Mouse (Mus musculus): ENCODE data around the gene Jmjd6. TPM values are rescaled to one million over a fixed set of nuclear protein-coding genes. Genes with fewer than 3 reads are reported as not detected.
"Not testable (repeated sequence)": the region's sequence is repeated elsewhere in the genome, so short reads cannot be mapped to it uniquely, and the experiment has no call there.

Gene Jmjd6
- polyA plus RNA-seq, 1 experiment, result not detected

DNA sequence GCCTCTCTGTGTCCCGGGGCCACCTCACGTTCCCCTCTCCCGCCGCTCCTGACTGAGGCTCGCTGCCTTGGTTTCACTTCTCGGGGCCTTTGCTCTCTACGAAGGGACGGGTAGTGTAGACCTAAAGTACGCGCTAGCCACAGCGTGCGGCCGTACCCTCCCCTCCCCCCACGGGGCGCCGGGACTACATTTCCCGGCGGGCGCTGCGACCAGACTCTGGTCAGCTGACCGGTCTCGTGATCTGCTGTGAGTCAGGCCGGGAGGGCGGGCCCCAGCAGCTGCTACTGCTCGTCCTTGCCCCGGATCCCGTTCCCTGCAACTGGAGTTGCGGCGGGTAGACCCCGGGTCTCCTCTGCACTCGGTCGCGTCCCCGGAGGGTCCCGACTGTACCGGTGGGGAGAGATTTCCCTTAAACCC, 10.3 kb upstream of the Jmjd6 start:
- TF ChIP-seq POLR2A (IDR thresholded peaks at IDR 0.05; ENCODE audit: insufficient read depth, low read depth, low read length), result peak; percentile 86
- TF ChIP-seq CTCF (IDR thresholded peaks at IDR 0.05; ENCODE audit: insufficient read depth, low read depth, low read length), result no peak
- H3K4me3 ChIP-seq (ENCODE audit: insufficient read depth, low read depth, low read length), result peak overlapping the region; percentile 94
- WGBS, result under 1% methylated on average over 36 of the region's 36 CpGs
- H3K27ac ChIP-seq (ENCODE audit: insufficient read depth, low read depth, low read length), result peak overlapping the region; percentile 85
- H3K4me1 ChIP-seq (ENCODE audit: control insufficient read depth, insufficient read depth, low read length), result no peaks in the 10 kb centered on the region

DNA sequence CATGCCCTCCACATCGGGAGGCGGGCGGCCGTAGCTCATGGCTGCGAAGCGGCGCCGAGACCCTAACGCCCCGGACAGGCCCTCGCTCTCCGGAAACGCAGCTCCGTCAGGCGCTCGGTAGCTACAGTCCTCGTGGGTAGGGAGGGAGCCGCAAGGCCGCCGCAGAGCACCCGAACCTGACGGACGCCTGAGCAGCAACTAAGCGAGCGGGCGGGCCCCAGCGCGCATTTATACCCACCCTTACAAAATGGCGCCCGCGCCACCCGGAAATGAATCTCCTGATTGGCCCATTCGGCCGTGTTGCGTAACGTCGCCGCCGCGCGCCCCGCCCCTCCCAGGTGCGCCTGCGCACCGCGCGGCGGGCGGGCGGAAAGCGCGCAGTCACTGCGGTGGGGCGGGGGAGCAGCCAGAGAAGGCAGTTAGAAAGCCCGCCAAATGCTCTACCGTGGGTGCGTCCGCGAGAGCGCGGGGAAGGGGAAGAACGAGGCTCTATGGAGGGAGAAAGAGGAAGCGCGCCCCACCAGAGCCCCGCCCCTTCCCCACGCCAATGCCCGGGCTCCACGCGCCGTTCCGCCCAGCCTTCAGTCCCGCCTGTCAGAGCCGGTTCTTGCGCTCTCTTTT, 9.8 kb upstream of the Jmjd6 start, which contains the start of gene Srsf2:
Gene Srsf2, minus strand, starts transcription at position 204 of the 621 bp plus-strand sequence.
- WGBS, result under 1% methylated on average over 74 of the region's 74 CpGs
- TF ChIP-seq POLR2A (IDR thresholded peaks at IDR 0.05; ENCODE audit: insufficient read depth, low read depth, low read length), result peak; percentile 99
- TF ChIP-seq CTCF (IDR thresholded peaks at IDR 0.05; ENCODE audit: insufficient read depth, low read depth, low read length), result no peak
- Histone ChIP-seq H3K27ac (ENCODE audit: insufficient read depth, low read depth, low read length) (peak within 1 kb of the TSS; percentile 95), H3K4me1 (ENCODE audit: control insufficient read depth, insufficient read depth, low read length) (no peaks in the 10 kb centered on the region), H3K4me3 (ENCODE audit: insufficient read depth, low read depth, low read length) (peak within 1 kb of the TSS; percentile 94)

DNA sequence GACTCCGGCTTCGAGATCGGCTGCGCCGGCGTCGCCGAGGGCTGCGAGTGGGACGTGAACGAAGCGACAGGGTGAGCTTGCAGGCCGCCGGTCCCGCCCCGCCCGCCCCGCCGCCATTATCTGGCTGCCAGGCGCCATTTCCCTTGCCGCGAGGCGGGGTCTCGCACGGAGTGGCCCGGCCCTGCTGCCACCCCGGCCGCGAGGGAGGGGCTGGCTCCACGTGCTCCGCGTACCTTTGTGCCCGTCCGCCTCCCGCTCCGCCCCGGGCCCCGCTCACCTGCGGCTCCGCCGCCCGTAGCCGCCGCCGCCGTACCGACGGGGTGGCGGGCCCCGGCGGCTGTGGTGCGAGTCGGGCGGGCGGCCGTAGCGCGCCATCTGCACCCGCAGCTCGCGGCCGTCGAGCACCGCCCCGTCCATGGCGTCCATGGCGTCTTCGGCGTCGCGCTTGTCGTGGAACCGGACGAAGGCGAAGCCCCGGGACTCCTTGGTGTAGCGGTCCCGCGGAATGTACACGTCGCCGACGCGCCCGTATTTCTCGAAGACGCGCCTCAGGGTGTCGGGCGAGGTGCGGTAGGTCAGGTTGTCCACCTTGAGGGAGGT, 9.1 kb upstream of the Jmjd6 start, which contains the start of gene Mfsd11:
Gene Mfsd11, plus strand, starts transcription at position 150 of the 600 bp plus-strand sequence.
- peak within 1 kb of the TSS; percentile 94 for H3K4me3 ChIP-seq (ENCODE audit: insufficient read depth, low read depth, low read length)
- TF ChIP-seq CTCF (IDR thresholded peaks at IDR 0.05; ENCODE audit: insufficient read depth, low read depth, low read length) (no peak), POLR2A (IDR thresholded peaks at IDR 0.05; ENCODE audit: insufficient read depth, low read depth, low read length) (no peak)
- no peaks in the 10 kb centered on the region for H3K4me1 ChIP-seq (ENCODE audit: control insufficient read depth, insufficient read depth, low read length)
- H3K27ac ChIP-seq (ENCODE audit: insufficient read depth, low read depth, low read length), result peak within 1 kb of the TSS; percentile 95
- under 1% methylated on average over 88 of the region's 91 CpGs for WGBS

DNA sequence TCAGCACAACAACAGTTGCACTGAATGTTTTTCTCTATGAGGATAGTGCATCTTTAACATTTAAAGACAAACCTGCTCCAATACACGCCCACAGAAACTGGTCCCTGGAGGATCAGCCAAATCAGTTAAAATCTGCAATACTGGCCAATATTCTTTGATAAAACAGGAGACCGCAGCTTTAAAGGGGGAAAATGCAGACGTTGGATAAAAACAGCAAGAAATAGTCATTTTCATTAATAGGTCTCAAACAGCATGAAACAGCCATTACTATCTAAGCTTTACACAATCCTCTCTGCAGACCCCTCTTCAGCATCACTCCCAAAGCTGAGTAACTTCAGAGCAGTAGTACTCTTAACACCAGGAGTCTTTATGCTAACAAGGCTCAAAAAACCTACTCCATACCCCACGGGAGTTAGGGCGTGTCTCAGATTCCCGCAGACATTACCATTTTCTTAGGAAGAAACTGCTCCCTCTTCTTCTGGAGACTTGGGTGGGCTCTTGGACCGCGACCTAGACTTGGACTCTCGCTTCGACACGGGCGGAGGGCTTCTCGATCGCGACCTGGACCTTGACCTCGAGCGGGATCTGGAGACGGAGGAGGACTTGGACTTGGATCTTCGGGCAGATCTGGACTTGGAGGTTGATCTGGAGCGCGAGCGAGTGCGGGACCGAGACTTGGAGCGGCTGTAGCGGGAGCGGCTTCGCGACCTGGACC, 8.5 kb upstream of the Jmjd6 start:
- H3K4me1 ChIP-seq (ENCODE audit: control insufficient read depth, insufficient read depth, low read length), result no peaks in the 10 kb centered on the region
- peak overlapping the region; percentile 94 for H3K4me3 ChIP-seq (ENCODE audit: insufficient read depth, low read depth, low read length)
- under 1% methylated on average over 29 of the region's 29 CpGs for WGBS
- TF ChIP-seq POLR2A (IDR thresholded peaks at IDR 0.05; ENCODE audit: insufficient read depth, low read depth, low read length) (no peak), CTCF (IDR thresholded peaks at IDR 0.05; ENCODE audit: insufficient read depth, low read depth, low read length) (no peak)
- peak overlapping the region; percentile 87 for H3K27ac ChIP-seq (ENCODE audit: insufficient read depth, low read depth, low read length)

DNA sequence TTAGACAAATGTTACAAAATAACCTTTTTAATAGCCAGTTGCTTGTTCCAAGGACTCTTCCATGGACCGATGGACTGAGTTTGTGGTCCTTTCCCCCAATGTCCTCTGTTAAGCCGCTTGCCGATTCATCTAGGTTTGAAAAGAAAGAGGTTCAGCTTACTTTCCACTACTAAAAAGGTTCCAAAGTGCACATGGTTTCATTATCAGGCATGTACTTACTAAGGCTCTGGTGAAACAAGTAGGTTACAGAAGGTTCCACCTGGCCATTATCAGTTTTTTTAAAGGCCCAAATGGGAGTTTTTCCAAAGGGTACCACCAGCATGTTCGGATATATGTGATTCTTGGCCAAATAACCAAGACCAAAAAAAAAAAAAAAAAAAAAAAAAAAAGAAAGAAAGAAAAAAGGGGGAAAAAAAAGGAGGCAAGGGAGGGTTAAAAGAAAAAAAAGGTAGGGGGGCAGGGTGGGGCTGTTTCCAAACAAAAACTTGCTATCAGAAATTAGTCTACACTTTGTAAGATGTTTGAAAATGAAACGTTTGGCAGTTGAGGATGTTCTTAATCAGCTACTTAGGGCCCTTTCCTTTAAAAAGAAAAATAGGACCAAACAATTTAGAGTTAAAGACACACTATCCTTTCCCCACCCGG, 7.7 kb upstream of the Jmjd6 start:
- Histone ChIP-seq H3K4me3 (ENCODE audit: insufficient read depth, low read depth, low read length) (no peak overlapping the region), H3K27ac (ENCODE audit: insufficient read depth, low read depth, low read length) (peak overlapping the region; percentile 87; the same call in 1 of the 2 replicates), H3K4me1 (ENCODE audit: control insufficient read depth, insufficient read depth, low read length) (no peaks in the 10 kb centered on the region)
- 5% methylated on average over 6 of the region's 6 CpGs for WGBS
- TF ChIP-seq CTCF (IDR thresholded peaks at IDR 0.05; ENCODE audit: insufficient read depth, low read depth, low read length) (no peak), POLR2A (IDR thresholded peaks at IDR 0.05; ENCODE audit: insufficient read depth, low read depth, low read length) (no peak)

DNA sequence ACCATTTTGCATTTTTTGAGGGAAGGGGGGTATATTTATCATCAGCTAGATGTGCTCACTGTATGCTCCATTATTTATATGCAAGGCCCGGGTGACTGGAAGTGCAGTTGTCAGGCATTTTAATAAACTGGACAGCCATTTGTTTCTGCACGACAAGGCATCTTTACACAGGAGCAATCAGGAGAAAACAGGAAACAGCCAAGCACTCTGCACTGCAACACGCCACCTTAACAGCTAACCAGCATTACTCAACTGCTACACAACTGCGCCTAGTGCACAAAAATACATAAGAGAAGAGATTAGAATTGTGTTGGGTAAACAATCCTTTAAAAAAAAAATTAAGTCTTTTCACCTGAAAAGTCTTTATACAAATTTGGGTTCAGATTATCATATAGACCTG, 6.8 kb upstream of the Jmjd6 start:
- 31% methylated on average over 4 of the region's 4 CpGs for WGBS
- TF ChIP-seq POLR2A (IDR thresholded peaks at IDR 0.05; ENCODE audit: insufficient read depth, low read depth, low read length), result no peak
- Histone ChIP-seq H3K4me1 (ENCODE audit: control insufficient read depth, insufficient read depth, low read length) (no peaks in the 10 kb centered on the region), H3K4me3 (ENCODE audit: insufficient read depth, low read depth, low read length) (no peak overlapping the region), H3K27ac (ENCODE audit: insufficient read depth, low read depth, low read length) (no peak overlapping the region)

DNA sequence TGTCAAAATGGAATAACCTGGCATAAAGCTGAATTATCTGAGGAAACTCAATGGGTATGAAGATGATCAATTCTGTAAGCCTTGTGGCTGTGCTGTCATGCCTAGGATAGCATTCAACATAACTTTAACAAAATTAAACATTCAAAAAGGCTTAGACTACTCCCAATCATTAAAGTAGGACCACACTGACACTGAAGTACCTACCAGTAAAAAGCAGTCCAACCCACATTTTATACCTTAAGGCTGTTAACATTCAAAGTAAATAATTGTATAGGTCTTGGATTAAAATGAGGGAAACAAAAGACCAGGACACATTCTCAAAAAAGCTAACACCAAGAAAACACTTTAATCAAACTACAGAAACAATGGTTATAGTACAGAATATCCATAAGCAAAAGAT, 6.3 kb upstream of the Jmjd6 start:
- no peak for TF ChIP-seq CTCF (IDR thresholded peaks at IDR 0.05; ENCODE audit: insufficient read depth, low read depth, low read length)
- TF ChIP-seq POLR2A (IDR thresholded peaks at IDR 0.05; ENCODE audit: insufficient read depth, low read depth, low read length), result no peak
- Histone ChIP-seq H3K4me3 (ENCODE audit: insufficient read depth, low read depth, low read length) (no peak overlapping the region), H3K27ac (ENCODE audit: insufficient read depth, low read depth, low read length) (no peak overlapping the region), H3K4me1 (ENCODE audit: control insufficient read depth, insufficient read depth, low read length) (no peaks in the 10 kb centered on the region)

DNA sequence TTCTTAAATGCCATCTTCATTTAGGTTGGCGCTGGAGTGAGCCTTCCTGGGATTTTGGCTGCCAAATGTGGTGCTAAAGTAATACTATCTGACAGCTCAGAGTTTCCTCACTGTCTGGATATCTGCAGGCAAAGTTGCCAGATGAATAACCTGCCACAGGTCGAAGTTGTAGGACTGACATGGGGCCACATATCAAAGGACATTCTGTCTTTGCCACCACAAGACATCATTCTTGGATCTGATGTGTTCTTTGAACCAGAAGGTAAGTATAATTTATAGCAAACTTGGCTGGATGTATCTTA, 5.6 kb upstream of the Jmjd6 start:
- H3K4me1 ChIP-seq (ENCODE audit: control insufficient read depth, insufficient read depth, low read length); H3K27ac ChIP-seq (ENCODE audit: insufficient read depth, low read depth, low read length); H3K4me3 ChIP-seq (ENCODE audit: insufficient read depth, low read depth, low read length): not testable (repeated sequence)
- 60% methylated on average over 2 of the region's 2 CpGs for WGBS
